Mouse (Mus musculus) CD8-positive naive resting alpha-beta T cell, adult 57 days (primary cell): Measurements from ENCODE around the gene Olfr548-ps1. TPM values are rescaled to one million over a fixed set of nuclear protein-coding genes. Genes with fewer than 3 reads are reported as not detected.

Experiments
- total RNA-seq: library from RNA; stranded (reverse); gene quantifications from one replicate; pipeline ENCODE4 v1.2.4, GENCODE M21; 2023

Gene Olfr548-ps1
- not detected for total RNA-seq

GRCm38 (mm10) chr7:102540596-102540995, at the start of gene Olfr548-ps1:
Gene Olfr548-ps1 (plus strand): TSS chr7:102540896.

GRCm38 (mm10) chr7:102499473-102499872, 41.2 kb upstream of the Olfr548-ps1 start, which contains the start of gene Olfr545:
Gene Olfr545 (minus strand): TSS chr7:102499573.

GRCm38 (mm10) chr7:102534449-102534848, 6.2 kb upstream of the Olfr548-ps1 start, which contains the start of gene Olfr547:
Gene Olfr547 (plus strand): TSS chr7:102534749.

GRCm38 (mm10) chr7:102549570-102549969, 8.9 kb downstream of the Olfr548-ps1 start, which contains the start of gene Olfr549:
Gene Olfr549 (plus strand): TSS chr7:102549870.

DNA sequence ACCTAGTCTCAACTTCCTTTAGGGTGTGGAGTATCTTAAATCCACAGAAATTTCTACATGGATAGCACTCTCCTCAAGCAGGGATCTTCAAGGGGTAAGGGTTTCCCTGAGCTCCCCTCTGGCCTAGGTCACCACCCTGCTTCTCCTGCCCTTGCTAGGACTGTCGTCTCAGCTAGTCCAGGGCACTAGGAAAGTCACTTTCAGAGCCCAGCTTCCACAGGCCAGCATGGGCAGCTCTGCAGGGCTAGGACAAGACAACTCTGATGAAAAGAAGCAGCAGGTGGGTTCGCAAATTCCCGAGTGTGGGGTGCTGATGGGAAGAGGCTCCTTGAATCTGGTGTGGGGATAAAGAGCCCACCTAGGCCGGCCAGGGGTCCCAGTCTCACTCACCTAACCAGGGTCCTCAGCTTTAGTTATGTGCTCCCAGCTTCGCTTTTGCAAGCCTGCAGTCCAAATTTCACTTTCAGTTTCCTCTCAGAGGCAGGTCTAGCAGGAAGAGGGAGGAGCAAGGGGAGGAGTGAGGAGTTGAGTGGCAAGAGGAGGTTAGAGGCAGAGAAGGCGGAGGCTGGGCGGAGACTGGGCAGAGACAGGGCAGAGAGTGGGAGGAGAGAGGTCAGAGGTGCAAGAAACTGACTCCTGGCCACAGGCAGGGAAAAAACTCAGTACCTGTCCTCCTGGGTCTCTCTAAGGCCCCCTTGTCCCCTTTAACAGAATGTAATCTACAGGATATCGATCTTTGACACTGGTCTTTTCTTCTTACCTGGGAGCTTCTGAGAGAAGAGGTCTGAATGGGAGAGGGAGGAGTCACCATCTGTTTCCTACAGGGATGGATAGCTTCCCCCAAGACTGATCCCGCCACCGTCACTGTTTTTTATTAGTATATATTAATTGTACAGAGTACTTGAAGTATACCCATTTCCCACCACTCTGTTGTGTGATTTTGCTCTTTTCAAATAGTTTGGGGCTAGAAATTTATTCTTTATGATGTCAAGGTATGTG, 24.6 kb downstream of the Olfr548-ps1 start, which contains the start of gene Trim21:
Gene Trim21 (minus strand): TSS at position 488 of the 999 bp plus-strand sequence.

GRCm38 (mm10) chr7:102571142-102571541, 30.4 kb downstream of the Olfr548-ps1 start, which contains the start of gene Olfr550:
Gene Olfr550 (plus strand): TSS chr7:102571442.

GRCm38 (mm10) chr7:102591786-102592185, 51.1 kb downstream of the Olfr548-ps1 start, which contains the start of gene Olfr551:
Gene Olfr551 (minus strand): TSS chr7:102591886.

Other genes with a start within 250 kb of the Olfr548-ps1 start
- 34.5 TPM for gene Rrm1, start 99.2 kb upstream of the Olfr548-ps1 start, total RNA-seq
- not detected for gene Olfr543, start 59.2 kb upstream of the Olfr548-ps1 start, total RNA-seq
- gene Olfr544, start 52.6 kb upstream of the Olfr548-ps1 start, total RNA-seq = not detected
- gene Olfr545, start 41.3 kb upstream of the Olfr548-ps1 start, total RNA-seq = not detected
- gene Olfr547, start 6.1 kb upstream of the Olfr548-ps1 start, total RNA-seq = not detected
- gene Olfr549, start 9.0 kb downstream of the Olfr548-ps1 start, total RNA-seq = not detected
- gene Trim21, start 24.6 kb downstream of the Olfr548-ps1 start, total RNA-seq = 43.3 TPM
- not detected for gene Olfr550, start 30.5 kb downstream of the Olfr548-ps1 start, total RNA-seq
- gene Olfr551, start 51.0 kb downstream of the Olfr548-ps1 start, total RNA-seq = not detected
- not detected for gene Olfr552, start 56.9 kb downstream of the Olfr548-ps1 start, total RNA-seq
- gene Olfr553, start 77.3 kb downstream of the Olfr548-ps1 start, total RNA-seq = not detected
- not detected for gene Olfr554, start 97.5 kb downstream of the Olfr548-ps1 start, total RNA-seq
- not detected for gene Olfr555, start 117.9 kb downstream of the Olfr548-ps1 start, total RNA-seq
- gene Olfr556, start 124.0 kb downstream of the Olfr548-ps1 start, total RNA-seq = not detected
- 14.1 TPM for gene Trim68, start 146.4 kb downstream of the Olfr548-ps1 start, total RNA-seq
- gene Olfr557, start 155.0 kb downstream of the Olfr548-ps1 start, total RNA-seq = not detected
- not detected for gene Olfr558, start 161.3 kb downstream of the Olfr548-ps1 start, total RNA-seq
- not detected for gene Olfr33, start 178.2 kb downstream of the Olfr548-ps1 start, total RNA-seq
- gene Olfr559, start 186.6 kb downstream of the Olfr548-ps1 start, total RNA-seq = not detected
- gene Olfr560, start 218.5 kb downstream of the Olfr548-ps1 start, total RNA-seq = not detected
- not detected for gene Olfr78, start 218.6 kb downstream of the Olfr548-ps1 start, total RNA-seq
- gene Olfr561, start 230.3 kb downstream of the Olfr548-ps1 start, total RNA-seq = not detected